Mouse (Mus musculus) brain, embryonic 14.5 days (tissue): Measurements from ENCODE around the gene 9130213A22Rik.

Experiments used
- CTCF ChIP-seq: fragments of 200-500 bp; IDR thresholded peaks from 2 replicates; pipeline ENCODE4 v1.5.1; 2012; ENCODE audit warnings: inconsistent platforms, mild to moderate bottlenecking, moderate library complexity, borderline replicate concordance; ENCODE audit not compliant: insufficient read depth, insufficient read length; ENCODE audit errors: extremely low read depth
- POLR2A ChIP-seq: fragments of 200-500 bp; IDR thresholded peaks from 2 replicates; pipeline ENCODE4 v1.6.1; 2012; ENCODE audit warnings: mild to moderate bottlenecking, inconsistent platforms, borderline replicate concordance; ENCODE audit not compliant: poor library complexity, insufficient read depth, insufficient read length, severe bottlenecking; ENCODE audit errors: extremely low read depth

- TF ChIP-seq POLR2A (no peak), CTCF (no peak)
Measured at GRCm38 (mm10) chr11:69133566-69133922, 11.2 kb upstream of the 9130213A22Rik start.
